Mouse (Mus musculus) myocyte (in vitro differentiated cells): ENCODE measurements around the gene Tsacc.

ENCODE experiments used
- E2F4 ChIP-seq: IDR thresholded peaks from one replicate; pipeline ENCODE4 v1.6.1; 2011; ENCODE audit warnings: mild to moderate bottlenecking, control low read depth, moderate library complexity; ENCODE audit not compliant: insufficient read depth
- MAX ChIP-seq: IDR thresholded peaks from one replicate; pipeline ENCODE4 v1.6.1; 2011; ENCODE audit warnings: low read depth, mild to moderate bottlenecking, control low read depth
- MYOD1 ChIP-seq, 3 experiments: IDR thresholded peaks; one replicate each; pipeline ENCODE4 v1.6.1; 2011; ENCODE audit warnings: control low read depth in 2 of 3, low read depth in 2 of 3, mild to moderate bottlenecking in 2 of 3, moderate library complexity in 1 of 3; ENCODE audit not compliant: insufficient read length in 2 of 3, control insufficient read depth in 1 of 3
- MYOG ChIP-seq, 3 experiments: IDR thresholded peaks; one replicate each; pipeline ENCODE4 v1.6.1; 2011; ENCODE audit warnings: control low read depth in 2 of 3, low read depth in 2 of 3, mild to moderate bottlenecking in 2 of 3; ENCODE audit not compliant: insufficient read length in 2 of 3, control insufficient read depth in 1 of 3, insufficient read depth in 1 of 3
- POLR2A ChIP-seq: IDR thresholded peaks from one replicate; pipeline ENCODE4 v1.6.1; 2011; ENCODE audit warnings: low read depth, mild to moderate bottlenecking, control low read depth, moderate library complexity; ENCODE audit not compliant: insufficient read length
- POLR2AphosphoS2 ChIP-seq: IDR thresholded peaks from one replicate; pipeline ENCODE4 v1.6.1; 2011; ENCODE audit warnings: low read depth, control low read depth; ENCODE audit not compliant: insufficient read length
- REST ChIP-seq: IDR thresholded peaks from one replicate; pipeline ENCODE4 v1.6.1; 2011; ENCODE audit warnings: mild to moderate bottlenecking, control low read depth, moderate library complexity; ENCODE audit not compliant: insufficient read depth, insufficient read length
- SRF ChIP-seq: IDR thresholded peaks from one replicate; pipeline ENCODE4 v1.6.1; 2011; ENCODE audit warnings: low read depth; ENCODE audit not compliant: control insufficient read depth, insufficient read length
- TCF12 ChIP-seq: IDR thresholded peaks from one replicate; pipeline ENCODE4 v1.6.1; 2011; ENCODE audit warnings: mild to moderate bottlenecking, control low read depth; ENCODE audit not compliant: poor library complexity, insufficient read depth, severe bottlenecking

DNA sequence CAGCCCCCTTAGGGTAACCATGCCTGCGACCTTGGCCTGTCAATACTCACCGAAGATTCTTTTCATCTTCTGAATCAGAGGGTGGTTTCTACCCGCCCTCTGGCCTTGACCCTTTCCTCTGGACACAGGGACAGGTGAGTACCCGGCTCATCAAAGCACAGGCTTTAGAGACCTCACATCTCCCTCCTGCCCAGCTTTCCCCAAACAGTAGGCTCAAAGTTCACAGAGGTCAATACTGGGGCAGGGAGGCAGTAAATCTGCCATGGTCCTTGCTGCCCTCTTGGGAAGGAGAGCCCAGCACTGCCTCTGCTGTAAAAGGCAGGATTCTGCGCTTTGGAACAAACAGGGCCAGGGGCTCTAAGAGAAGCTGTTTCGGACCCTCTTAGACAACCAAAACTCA, 44.1 kb downstream of the Tsacc start:
- no peak for TF ChIP-seq E2F4
- TF ChIP-seq POLR2A, result no peak
- no peak for TF ChIP-seq SRF
- no peak for TF ChIP-seq MAX
- no peak for TF ChIP-seq MYOD1 (IDR thresholded peaks at IDR 0.05; ENCODE audit: control insufficient read depth in 1 of 3, insufficient read length in 2 of 3, low read depth in 2 of 3)
- TF ChIP-seq MYOG (IDR thresholded peaks at IDR 0.05; ENCODE audit: control insufficient read depth in 1 of 3, insufficient read depth in 1 of 3, insufficient read length in 2 of 3, low read depth in 2 of 3), result no peak
- no peak for TF ChIP-seq TCF12
- no peak for TF ChIP-seq POLR2AphosphoS2
- TF ChIP-seq REST, result no peak
